Mouse (Mus musculus) CH12F3 (cell line): Measurements from ENCODE around the gene Dhx34.

Experiments
- in situ Hi-C: fragments of 300-500 bp; cut with MboI; formaldehyde crosslinking; loops from 2 replicates; pipeline ENCODE4 v1.14.3; 2020; ENCODE audit warnings: low sequenced_read_pairs

The Dhx34 gene

DNA sequence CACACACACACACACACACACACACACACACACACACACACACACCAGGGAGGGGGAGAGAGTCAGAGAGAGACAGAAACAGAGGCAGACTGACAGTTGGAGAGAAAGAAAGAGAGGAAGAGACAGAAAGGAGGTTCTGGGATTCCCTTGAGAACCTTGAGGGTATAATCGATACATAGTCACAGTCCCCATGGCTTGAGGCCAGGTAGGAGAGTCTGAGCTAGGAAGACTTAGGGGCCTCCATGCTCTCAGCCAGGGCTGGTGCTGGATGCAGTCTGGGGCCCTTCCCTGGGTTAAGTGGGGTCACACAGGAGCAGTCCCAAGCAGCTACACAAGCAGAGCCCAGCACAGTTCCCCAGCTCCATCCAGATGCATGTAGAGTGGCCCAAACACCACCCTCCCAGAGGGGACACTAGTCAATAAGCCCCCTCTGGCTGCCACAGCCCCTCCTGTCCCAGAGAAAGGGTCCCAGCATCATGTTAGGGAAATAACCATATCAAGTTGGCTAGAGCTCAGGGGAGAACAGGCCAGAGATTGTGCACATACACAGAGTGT, 49.2 kb downstream of the Dhx34 start:
- in situ Hi-C loops = no loop called here

DNA sequence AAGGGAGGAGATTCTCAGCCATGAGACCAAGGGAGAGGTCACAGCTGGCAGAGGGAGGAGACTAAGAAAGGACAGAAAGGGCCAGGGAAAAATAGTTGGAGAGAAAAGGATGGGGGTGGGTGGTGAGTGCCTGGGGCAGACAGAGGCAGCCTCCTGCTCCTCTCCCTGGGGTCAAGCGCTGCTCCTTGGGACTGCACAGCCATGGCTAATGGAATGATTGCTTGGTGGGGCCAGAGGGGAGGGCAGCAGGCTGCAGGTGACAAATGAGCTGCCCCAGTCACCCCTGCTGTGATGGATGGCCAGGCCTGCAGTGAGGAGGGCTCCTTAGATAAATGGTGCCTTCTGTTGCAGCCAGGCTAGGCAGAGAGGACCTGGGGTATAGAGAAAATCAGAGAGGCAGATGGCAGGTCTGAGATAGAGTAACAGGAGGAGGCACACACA, 49.7 kb downstream of the Dhx34 start:
- in situ Hi-C loops = no loop called here

DNA sequence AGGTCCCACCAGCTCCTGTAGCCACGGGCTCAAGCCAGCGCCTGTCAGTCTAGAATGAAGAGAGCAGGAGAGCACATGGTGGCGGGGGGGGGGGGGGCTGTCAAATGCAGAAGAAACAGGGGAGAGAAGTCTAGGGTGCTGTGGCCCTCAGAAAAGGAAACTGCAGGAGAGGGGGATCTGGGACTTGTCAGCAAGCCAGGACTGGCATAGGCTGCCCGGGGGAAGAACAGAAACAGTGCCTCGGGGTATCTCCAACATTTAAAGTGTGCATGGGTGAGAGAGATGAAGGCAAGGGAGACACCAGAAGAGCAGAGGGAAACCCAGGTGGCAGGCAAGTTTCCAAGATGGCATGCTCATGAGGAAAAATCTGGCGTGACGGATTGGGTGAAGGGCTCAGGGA, 59.8 kb downstream of the Dhx34 start:
- in situ Hi-C loops = no loop called here

DNA sequence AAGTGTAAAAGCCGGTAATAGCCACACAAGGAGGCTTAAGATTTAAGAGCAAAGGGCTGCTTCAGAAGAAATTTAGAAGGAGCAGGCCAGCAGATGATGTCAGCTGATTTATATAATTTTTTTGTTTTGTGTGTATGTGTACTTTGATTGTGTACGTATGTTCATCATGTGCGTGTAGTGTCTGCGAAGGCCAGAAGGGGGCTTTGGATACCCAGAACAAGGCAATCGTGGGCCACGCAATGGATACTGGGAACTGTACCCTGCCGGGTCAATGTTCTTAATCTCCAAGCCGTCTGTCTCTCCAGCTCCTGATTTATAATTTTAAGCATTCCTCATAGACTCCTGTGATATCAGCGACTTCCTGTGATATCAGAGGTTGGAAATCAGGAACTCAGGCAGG, 60.5 kb downstream of the Dhx34 start:
- in situ Hi-C loops = no loop called here

DNA sequence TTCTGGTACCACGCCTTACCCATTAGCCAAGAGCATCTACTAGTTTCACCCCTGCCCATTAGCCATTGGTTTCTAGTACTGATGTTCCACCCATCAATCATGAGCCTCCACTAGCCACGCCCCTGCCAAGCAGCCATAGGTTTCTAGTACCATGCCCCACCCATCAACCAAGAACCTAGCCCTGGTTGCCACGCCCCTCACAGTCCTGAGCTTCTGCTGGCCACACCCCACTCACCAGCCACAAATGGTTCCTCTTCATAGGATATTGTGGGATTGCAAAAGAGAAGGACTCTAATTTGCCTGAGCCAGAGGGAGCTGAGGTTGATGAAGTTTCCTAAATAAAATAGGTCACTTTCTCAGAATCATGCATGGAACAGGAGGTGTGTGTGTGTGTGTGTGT, 61.1 kb downstream of the Dhx34 start:
- in situ Hi-C loops = no loop called here

- in situ Hi-C loops = no loop called here
Measured at GRCm38 (mm10) chr7:16158735-16159134, 63.1 kb downstream of the Dhx34 start.

- in situ Hi-C loops = no loop called here
Measured at GRCm38 (mm10) chr7:16156105-16156714, 65.6 kb downstream of the Dhx34 start.

DNA sequence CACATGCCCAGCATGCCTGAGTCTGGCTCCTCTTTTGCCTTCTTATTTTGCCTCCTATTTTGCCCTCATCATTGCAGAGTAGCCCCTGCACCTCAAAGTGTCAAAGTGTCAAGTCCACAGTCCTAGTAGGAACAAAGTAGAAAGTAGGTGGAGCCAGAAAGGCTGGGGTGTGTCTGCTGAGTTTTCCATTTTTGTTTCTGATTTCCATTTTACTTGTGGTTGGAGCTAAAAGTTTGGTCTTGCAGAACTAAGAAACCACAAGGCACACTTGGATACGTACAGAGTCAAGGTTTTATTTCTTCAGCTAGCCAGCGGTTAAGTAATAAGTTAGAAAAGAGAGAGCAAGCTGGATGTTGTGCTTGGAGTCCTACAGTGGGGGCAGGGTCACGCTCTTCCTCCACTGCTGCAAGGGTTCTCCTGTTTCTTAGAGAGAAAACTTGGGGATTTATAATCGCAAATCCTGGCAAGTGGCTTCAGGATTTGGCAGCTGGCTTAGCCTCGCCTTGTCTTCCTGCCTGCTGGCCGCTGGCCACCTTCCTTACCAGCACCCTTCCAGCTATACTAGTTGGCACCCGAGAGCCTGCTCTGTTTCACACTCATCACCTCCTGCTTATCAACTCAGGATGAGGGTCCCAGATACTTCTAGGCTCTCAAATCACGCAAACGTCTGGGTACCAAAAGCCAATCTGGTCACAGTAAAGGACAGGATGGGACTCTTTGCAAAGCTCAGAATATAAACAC, 66.5 kb downstream of the Dhx34 start:
- in situ Hi-C loops = no loop called here

GRCm38 (mm10) chr7:16153522-16153921, 68.3 kb downstream of the Dhx34 start:
- in situ Hi-C loops = no loop called here

GRCm38 (mm10) chr7:16150191-16151145, 71.4 kb downstream of the Dhx34 start:
- in situ Hi-C loops = no loop called here

DNA sequence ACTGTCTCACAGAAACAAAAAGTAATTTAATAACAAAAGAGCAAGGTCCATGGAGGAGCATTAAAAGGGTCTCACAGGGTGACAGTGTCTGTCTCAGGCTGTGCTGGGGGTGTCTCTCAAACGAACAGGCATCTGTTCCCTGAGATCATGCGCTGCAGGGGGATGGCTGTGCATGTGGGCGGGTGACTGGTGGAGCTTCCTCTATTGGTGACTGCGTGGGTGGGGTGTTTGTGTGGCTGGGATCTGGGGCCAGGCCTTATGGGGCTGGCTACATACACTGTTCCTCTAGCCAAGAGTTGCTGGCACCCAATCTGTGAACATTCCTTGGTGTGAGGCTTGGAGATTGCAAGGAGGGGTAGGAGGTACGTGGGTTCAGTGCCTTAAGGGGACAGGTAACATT, 72.6 kb downstream of the Dhx34 start:
- in situ Hi-C loops = no loop called here

- in situ Hi-C loops = no loop called here
Measured at GRCm38 (mm10) chr7:16147643-16148042, 74.2 kb downstream of the Dhx34 start.
